Mouse (Mus musculus) urinary bladder, adult 18-20 months (tissue): Measurements from ENCODE around the gene Zfp839.
"Not testable (repeated sequence)": the region's sequence is repeated elsewhere in the genome, so short reads cannot be mapped to it uniquely, and the experiment has no call there.

Source experiments
- DNase-seq, 2 experiments: peaks; one replicate each; pipeline ENCODE4 v3.0.0; 2022; ENCODE audit warnings: low spot score in 2 of 2, mixed read lengths in 2 of 2

Zfp839 gene

GRCm38 (mm10) chr12:110840348-110841198, 9.5 kb upstream of the Zfp839 start, which contains the start of gene Mok:
Mok (minus strand) TSS chr12:110840939.
- peak; percentile 90 to 91 for DNase-seq

GRCm38 (mm10) chr12:110841731-110842493, 8.1 kb upstream of the Zfp839 start:
- DNase-seq, result no peak

GRCm38 (mm10) chr12:110843194-110844048, 6.6 kb upstream of the Zfp839 start:
- peak; percentile 76 to 77 for DNase-seq

DNA sequence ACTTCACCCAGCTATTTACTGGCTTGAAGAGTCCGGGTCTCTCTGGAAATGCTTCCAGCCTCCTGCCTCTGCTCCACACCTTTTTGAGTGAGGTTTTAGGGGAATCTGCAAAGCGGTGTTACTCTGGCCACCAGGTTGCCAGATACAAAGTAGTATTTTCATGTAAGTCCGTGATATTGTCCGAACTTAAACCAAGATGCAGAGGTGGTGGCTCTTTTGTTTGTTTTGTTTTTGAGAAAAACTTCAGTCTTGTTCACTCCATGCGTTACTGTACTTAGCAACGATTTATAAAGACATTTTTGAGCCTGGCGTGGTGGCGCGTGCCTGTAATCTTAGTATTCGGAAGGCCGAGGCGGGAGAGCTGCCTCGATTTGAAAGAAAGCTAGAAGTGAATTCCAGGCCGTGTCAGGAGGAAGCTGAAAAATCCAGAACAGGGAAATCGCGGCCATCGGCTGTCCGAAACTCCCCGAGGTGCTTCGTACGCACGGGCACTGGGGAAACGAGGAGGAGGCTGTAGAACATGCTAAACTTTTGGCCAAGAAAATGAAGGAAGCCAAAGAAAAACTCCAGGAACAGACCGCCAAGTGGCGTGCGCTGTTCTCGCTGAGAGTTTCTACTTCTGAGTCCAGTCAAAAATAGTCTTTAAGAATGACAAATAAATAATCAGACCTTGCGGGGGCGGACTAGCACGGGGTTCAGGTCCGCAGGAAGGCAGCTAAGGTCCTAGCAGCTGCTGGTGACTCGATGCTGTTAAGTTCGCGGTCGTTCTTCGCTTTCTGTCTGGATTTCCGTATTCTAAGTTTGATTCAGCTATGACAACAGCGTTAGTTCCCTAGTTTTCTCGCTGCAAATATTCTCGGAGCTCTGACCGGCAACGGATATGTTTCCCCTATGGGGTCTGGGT, 5.6 kb upstream of the Zfp839 start:
- DNase-seq, result peak; percentile 23 to 51

DNA sequence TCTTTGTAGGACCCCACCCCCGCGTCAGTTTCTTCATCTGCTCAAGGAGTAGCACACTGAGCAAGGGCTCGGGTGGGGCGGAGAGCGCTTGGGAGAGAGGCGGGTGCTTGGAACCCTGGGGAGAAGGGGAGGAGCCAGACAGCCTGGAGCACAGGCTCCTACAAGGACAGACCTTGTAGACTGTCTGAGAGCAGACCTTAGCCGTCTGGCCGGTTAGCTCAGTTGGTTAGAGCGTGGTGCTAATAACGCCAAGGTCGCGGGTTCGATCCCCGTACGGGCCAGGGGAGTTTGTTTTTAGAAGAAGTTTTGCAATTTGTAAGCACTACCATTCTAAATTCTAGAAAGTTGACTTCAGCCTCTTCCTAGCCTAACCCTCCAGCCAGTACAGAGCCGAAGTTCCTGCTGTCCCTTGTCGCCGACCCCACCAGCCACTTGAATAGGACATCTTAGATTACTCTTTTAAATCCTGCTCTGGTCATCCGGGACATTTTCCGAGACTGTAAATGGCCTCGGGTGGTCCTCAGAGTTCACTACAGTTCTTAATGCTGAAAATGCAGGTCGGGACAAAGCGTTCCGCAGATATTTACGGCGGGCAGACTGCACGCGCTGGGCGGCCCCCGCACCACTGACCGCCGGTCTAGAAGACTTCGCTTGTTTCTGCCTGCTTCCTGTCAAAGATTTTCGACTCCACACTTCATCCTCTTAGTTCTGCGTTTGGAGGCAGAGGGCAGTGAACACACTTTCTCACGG, 4.7 kb upstream of the Zfp839 start:
- peak; percentile 88 to 93 for DNase-seq

DNA sequence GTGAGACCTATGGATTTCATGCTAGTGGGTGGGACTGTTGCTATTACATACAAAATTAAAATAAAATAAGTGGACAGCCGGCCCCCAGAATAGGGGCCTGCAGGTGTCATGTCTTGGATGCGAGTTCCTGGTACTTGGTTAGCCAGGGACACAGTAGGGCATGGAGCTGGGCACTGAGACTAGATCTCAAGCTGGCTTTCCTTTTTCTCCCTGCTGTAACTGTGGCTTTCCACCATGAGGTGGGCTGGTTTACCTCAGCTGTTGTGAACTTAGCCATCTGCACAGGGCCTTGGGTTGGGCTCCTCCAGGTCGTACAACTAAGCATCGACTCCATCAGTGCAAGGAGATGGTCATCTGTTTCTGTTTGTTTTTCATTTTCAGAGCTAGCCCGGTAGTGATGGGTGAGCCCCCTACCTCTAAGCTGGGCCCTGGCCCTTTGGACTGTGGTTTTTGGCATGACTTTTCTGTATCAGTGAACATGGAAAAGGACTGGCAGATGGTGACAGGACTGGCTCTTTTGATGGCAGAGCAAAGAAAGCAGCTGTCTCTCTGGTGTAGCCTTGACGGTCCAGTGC, 3.8 kb upstream of the Zfp839 start:
- no peak for DNase-seq

- DNase-seq, result no peak
Measured at GRCm38 (mm10) chr12:110850929-110851256, 840 bp downstream of the Zfp839 start.

DNA sequence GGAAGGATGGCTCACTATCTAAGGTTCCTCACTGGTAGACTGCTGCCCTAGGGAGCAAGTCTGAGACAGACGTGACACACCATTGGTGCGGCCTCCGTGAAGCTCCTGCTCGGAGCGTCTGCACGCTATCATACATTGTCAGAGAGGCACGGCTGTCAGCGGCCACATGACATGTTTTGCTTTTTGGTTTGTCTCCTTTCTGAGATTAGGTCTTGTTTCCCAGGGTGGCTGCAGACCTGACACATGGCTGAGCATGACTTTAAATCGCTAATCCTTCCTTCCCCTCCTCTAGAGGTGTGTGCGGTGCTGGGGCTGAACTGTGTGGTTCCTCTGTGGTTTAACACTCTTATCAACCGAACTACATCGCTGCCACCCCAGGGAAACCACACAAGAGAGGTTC, 1.4 kb downstream of the Zfp839 start:
- no peak for DNase-seq

- no peak for DNase-seq
Measured at GRCm38 (mm10) chr12:110851923-110852322, 1.9 kb downstream of the Zfp839 start.

GRCm38 (mm10) chr12:110854786-110855737, 5.0 kb downstream of the Zfp839 start:
- no peak for DNase-seq

DNA sequence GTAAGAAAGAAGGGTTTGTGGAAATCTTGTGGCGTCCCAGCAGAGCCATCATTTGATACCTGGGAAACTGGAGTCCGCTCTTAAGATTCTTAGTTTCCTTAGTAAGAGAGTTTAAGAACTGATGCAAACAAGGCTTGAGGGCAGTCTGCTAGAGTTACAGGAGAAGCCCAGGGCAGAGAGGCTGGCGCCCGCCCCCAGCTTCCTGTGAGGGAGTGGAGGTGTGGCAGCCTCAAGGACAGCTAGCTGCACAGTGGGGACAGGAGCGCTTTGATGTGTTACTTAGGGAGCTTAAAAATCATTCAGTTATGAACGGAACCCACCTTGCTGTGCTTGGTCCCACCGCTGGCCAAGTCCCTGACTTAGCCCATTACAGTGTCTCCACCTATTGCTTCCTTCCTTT, 7.1 kb downstream of the Zfp839 start:
- no peak for DNase-seq

GRCm38 (mm10) chr12:110858681-110859080, 8.6 kb downstream of the Zfp839 start:
- not testable (repeated sequence) for DNase-seq

- DNase-seq, result no peak
Measured at GRCm38 (mm10) chr12:110860293-110860692, 10.2 kb downstream of the Zfp839 start.

DNA sequence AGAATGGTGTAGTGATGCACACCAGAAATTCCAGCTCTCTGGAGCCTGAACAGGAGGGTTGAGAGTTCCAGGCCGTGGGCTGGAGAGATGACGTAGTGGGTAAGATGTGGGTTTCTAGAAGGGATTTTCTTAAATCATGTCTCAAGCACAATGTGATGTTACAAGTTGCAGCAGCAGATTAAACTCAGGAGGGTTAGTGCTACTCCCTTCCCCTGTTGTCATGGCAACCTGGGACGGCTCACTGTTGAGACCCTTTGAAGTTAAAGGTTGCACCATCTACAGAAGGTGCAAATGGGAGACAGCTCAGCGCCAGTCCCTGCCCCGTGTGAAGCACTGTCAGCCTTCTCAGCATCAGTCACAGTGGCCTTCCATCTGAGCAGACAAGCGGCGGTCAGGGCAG, 11.2 kb downstream of the Zfp839 start:
- no peak for DNase-seq

GRCm38 (mm10) chr12:110864008-110864407, 14.0 kb downstream of the Zfp839 start:
- DNase-seq, result no peak

DNA sequence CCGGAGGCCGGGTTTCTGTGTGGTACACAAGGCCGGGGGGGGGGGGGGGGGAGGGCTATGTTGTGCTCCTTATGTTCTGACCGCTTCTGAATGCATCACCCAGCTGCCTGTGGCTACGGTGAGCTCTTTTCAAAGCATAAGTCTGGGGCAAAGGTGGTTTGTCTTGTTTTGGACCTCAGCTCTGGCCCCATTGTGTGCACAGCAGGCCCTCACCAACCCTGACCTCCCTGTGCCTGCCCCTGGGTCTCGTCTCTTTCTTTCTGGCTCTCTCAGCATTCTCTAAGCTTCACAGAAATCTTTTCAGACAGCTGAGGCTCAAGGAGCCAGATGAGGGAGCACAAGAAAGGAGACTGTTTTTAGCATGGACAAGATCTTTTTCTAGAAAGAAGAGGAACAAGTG, 15.5 kb downstream of the Zfp839 start:
- no peak for DNase-seq

DNA sequence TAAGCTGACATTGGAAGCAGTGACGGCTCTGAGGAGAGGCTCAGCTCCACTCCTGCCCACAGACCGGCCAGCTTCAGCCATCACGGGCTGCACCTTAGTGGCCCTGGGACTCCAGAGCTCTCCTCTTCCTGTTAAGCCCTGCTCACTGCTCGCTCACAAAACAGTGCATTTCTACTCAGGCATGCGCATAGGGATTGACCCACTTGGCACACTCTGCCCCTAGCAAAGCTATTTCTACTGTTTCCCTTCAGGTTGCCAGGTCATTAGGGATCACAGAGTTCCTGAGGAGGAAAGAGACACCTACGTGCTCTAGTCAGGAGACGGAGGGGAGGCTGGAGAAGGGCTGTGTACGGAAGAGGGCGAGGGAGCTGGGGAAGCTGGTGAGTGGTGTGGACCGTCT, 15.9 kb downstream of the Zfp839 start:
- DNase-seq, result no peak

- DNase-seq, result no peak
Measured at GRCm38 (mm10) chr12:110870107-110870506, 20.1 kb downstream of the Zfp839 start.

DNA sequence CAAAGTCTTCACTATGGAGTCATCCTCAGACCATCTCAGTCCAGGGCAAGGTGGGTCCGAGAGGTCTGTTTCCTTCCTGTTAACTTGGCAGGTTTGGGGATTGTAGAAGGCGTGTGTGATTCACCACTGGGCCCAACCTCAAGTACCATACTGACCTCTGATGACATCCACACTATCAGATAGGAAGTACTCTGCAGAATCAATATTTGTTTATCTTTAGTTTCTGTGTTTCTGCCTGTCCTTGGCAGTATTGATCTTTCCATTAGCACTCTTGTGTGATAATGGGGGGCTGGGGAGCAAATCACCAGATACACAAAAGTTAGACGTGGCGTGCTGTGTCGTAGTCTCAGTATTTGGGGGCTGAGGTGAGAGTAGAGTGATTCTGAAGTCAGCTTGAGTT, 21.2 kb downstream of the Zfp839 start:
- no peak for DNase-seq
